Mouse (Mus musculus) left cerebral cortex, postnatal 25 days (tissue): Measurements from ENCODE around the gene Capn3. TPM values are rescaled to one million over a fixed set of nuclear protein-coding genes. Genes with fewer than 3 reads are reported as not detected.

Experiments used
- DNase-seq, 2 experiments: peaks; one replicate each; pipeline ENCODE4 v3.0.0; 2022; ENCODE audit warnings: low spot score in 2 of 2, mixed read lengths in 1 of 2
- intact Hi-C: fragments of 180-260 bp; cut with DNase I; formaldehyde crosslinking; loops from one replicate; pipeline ENCODE4 v1.15.1; 2025
- total RNA-seq, 2 experiments: library from RNA; stranded (reverse); gene quantifications; 2 replicates each; pipeline ENCODE4 v1.2.3; 2021

Gene Capn3
- total RNA-seq, 2 experiments from 2014 or later = 5.8 to 6.7 TPM

- intact Hi-C loops = no loop called here
- DNase-seq = no peak
These were observed 20.7 kb downstream of the Capn3 start for GRCm38 (mm10) chr2:120476277-120477087.

GRCm38 (mm10) chr2:120478600-120478999 is 22.8 kb downstream of the Capn3 start:
- DNase-seq = peak; percentile 67 to 79
- intact Hi-C loops = no loop called here

- intact Hi-C loops = loop anchor here (2.0 kb wide), 1 partner anchor 189 kb away; no protein-coding TSS in a partner anchor
- DNase-seq = no peak
These were observed 26.1 kb downstream of the Capn3 start for GRCm38 (mm10) chr2:120481921-120482320.

- no peak for DNase-seq
- intact Hi-C loops = no loop called here
These were observed 26.9 kb downstream of the Capn3 start for GRCm38 (mm10) chr2:120482506-120483389.

GRCm38 (mm10) chr2:120484241-120484640 is 28.4 kb downstream of the Capn3 start:
- intact Hi-C loops = no loop called here
- DNase-seq = no peak

- no peak for DNase-seq
- intact Hi-C loops = no loop called here
These were observed 37.4 kb downstream of the Capn3 start for GRCm38 (mm10) chr2:120493254-120493653.

GRCm38 (mm10) chr2:120496511-120496910 is 40.7 kb downstream of the Capn3 start:
- peak; percentile 30 to 66 for DNase-seq
- intact Hi-C loops = no loop called here

- DNase-seq = no peak
- intact Hi-C loops = no loop called here
These were observed 44.2 kb downstream of the Capn3 start for GRCm38 (mm10) chr2:120499971-120500471.

GRCm38 (mm10) chr2:120501136-120501918 is 45.5 kb downstream of the Capn3 start:
- no peak for DNase-seq
- intact Hi-C loops = no loop called here

GRCm38 (mm10) chr2:120501931-120502604 is 46.2 kb downstream of the Capn3 start:
- DNase-seq = no peak

GRCm38 (mm10) chr2:120502605-120502990 is 46.8 kb downstream of the Capn3 start:
- no peak for DNase-seq
- intact Hi-C loops = no loop called here

More at GRCm38 (mm10) chr2:120501931-120502604, 46.2 kb downstream of the Capn3 start:
- intact Hi-C loops = no loop called here

GRCm38 (mm10) chr2:120503094-120503493 is 47.3 kb downstream of the Capn3 start:
- intact Hi-C loops = no loop called here
- no peak for DNase-seq

GRCm38 (mm10) chr2:120503992-120504391 is 48.2 kb downstream of the Capn3 start:
- intact Hi-C loops = no loop called here
- DNase-seq = no peak

- no peak for DNase-seq
- intact Hi-C loops = no loop called here
These were observed 58.4 kb downstream of the Capn3 start for GRCm38 (mm10) chr2:120514181-120514580.

GRCm38 (mm10) chr2:120518547-120519210 is 62.9 kb downstream of the Capn3 start:
- DNase-seq = no peak
- intact Hi-C loops = no loop called here

- no peak for DNase-seq
- intact Hi-C loops = loop anchor here (10.0 kb wide), 1 partner anchor 132 kb away; no protein-coding TSS in a partner anchor
These were observed 71.0 kb downstream of the Capn3 start for GRCm38 (mm10) chr2:120526771-120527170.

- intact Hi-C loops = loop anchor here (10.0 kb wide), 1 partner anchor 135 kb away; no protein-coding TSS in a partner anchor
- DNase-seq = no peak
These were observed 73.7 kb downstream of the Capn3 start for GRCm38 (mm10) chr2:120529531-120529930.

GRCm38 (mm10) chr2:120531223-120531622 is 75.4 kb downstream of the Capn3 start:
- DNase-seq = no peak
- intact Hi-C loops = no loop called here
